Mouse (Mus musculus): ENCODE results near the gene Apbb1ip.

DNA sequence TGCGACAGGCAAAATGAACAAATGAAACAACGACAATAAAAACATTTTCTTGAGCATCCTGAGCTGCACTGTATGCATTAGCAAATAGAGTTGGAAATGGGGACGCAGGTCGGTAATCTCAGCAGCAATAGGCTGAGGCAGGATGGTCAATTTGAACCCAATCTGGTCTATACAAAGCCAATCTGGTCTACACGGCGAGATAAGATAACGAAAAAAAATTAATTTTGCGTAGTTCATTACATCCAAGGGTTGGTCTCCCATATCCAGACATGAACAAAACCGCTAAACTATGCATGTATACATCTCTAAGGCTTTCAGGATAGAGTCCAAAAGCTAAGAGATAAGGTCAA is 121.0 kb downstream of the Apbb1ip start:
- TF ChIP-seq MYOD1 (IDR thresholded peaks at IDR 0.05; ENCODE audit: control insufficient read depth, insufficient read length, low read depth) (no peak), CTCF (IDR thresholded peaks at IDR 0.05; ENCODE audit: control insufficient read depth, insufficient read depth, insufficient read length) (no peak), USF1 (IDR thresholded peaks at IDR 0.05; ENCODE audit: low read depth) (no peak), MAX (IDR thresholded peaks at IDR 0.05) (no peak), MYOG (IDR thresholded peaks at IDR 0.05; ENCODE audit: control insufficient read depth, extremely low read depth, insufficient read length) (no peak), FOSL1 (IDR thresholded peaks at IDR 0.05; ENCODE audit: insufficient read depth, low read length, poor library complexity, severe bottlenecking) (no peak), CEBPB (IDR thresholded peaks at IDR 0.05; ENCODE audit: low read depth) (no peak)
